Mouse (Mus musculus) cerebellum, adult 9-11 months (tissue): ENCODE measurements around the gene Padi3.
A peak's percentile ranks its signal among the peaks of the same experiment; 100 is the strongest.

Experiments used
- DNase-seq: peaks from one replicate; pipeline ENCODE4 v3.0.0; 2022

Padi3 gene

GRCm38 (mm10) chr4:140815496-140815895 is 5.0 kb upstream of the Padi3 start:
- no peak for DNase-seq

GRCm38 (mm10) chr4:140814241-140815225 is 4.1 kb upstream of the Padi3 start:
- no peak for DNase-seq

- DNase-seq = no peak
Measured at GRCm38 (mm10) chr4:140813358-140814185, 3.1 kb upstream of the Padi3 start.

GRCm38 (mm10) chr4:140812609-140813008 is 2.2 kb upstream of the Padi3 start:
- no peak for DNase-seq

- DNase-seq = no peak
Measured at GRCm38 (mm10) chr4:140812191-140812590, 1.7 kb upstream of the Padi3 start.

GRCm38 (mm10) chr4:140809118-140809517 is 1.3 kb downstream of the Padi3 start:
- DNase-seq = no peak

GRCm38 (mm10) chr4:140804601-140805000 is 5.8 kb downstream of the Padi3 start:
- DNase-seq = no peak

GRCm38 (mm10) chr4:140801364-140801763 is 9.1 kb downstream of the Padi3 start:
- no peak for DNase-seq

- DNase-seq = no peak
Measured at GRCm38 (mm10) chr4:140796786-140797185, 13.7 kb downstream of the Padi3 start.

GRCm38 (mm10) chr4:140794678-140795077 is 15.8 kb downstream of the Padi3 start:
- DNase-seq = no peak

- DNase-seq = no peak
Measured at GRCm38 (mm10) chr4:140793795-140794194, 16.7 kb downstream of the Padi3 start.

GRCm38 (mm10) chr4:140792584-140792983 is 17.9 kb downstream of the Padi3 start:
- no peak for DNase-seq

GRCm38 (mm10) chr4:140791071-140791470 is 19.4 kb downstream of the Padi3 start:
- no peak for DNase-seq

GRCm38 (mm10) chr4:140789983-140790382 is 20.5 kb downstream of the Padi3 start:
- DNase-seq = no peak

GRCm38 (mm10) chr4:140788983-140789382 is 21.5 kb downstream of the Padi3 start:
- DNase-seq = peak; percentile 16

GRCm38 (mm10) chr4:140788264-140788663 is 22.2 kb downstream of the Padi3 start:
- no peak for DNase-seq

GRCm38 (mm10) chr4:140787414-140787813 is 23.0 kb downstream of the Padi3 start:
- no peak for DNase-seq

- DNase-seq = no peak
Measured at GRCm38 (mm10) chr4:140785217-140785616, 25.2 kb downstream of the Padi3 start.

GRCm38 (mm10) chr4:140784292-140784945 is 26.0 kb downstream of the Padi3 start:
- DNase-seq = no peak

- DNase-seq = no peak
Measured at GRCm38 (mm10) chr4:140782821-140783220, 27.6 kb downstream of the Padi3 start.

- DNase-seq = no peak
Measured at GRCm38 (mm10) chr4:140780507-140780906, 29.9 kb downstream of the Padi3 start.

- DNase-seq = no peak
Measured at GRCm38 (mm10) chr4:140779803-140780397, 30.5 kb downstream of the Padi3 start.

- no peak for DNase-seq
Measured at GRCm38 (mm10) chr4:140776623-140777022, 33.8 kb downstream of the Padi3 start.
